8 mouse cellular contexts compared by ENCODE assay signal in the genomic region with DNA sequence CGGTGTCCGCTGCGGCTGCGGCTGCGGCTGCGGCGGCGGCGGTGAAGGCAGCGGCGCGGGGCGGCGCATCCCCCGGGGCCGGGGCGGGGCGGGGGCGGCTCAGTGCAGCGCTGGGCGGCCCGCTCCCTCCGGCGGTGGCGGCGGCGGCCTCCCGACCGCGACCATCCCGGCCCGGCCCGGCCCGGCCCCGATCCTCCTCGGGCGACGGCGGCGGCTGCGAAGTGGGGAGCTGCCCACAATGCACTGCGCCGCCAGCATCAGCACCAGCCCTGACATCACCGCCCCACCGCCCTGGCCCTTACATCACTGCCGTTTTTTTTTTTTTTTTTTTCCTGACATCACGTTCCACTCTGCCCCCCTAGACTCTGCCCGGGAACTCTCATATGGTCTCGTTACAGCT. TPM values are rescaled to one million over a fixed set of nuclear protein-coding genes. Genes with fewer than 3 reads are reported as not detected.
DNase-seq lines count a peak whose midpoint lies in the region; ATAC-seq lines count a peak whose summit lies in the region.

A gene (minus strand): TSS at position 245 of the 400 bp plus-strand sequence.

- H3K27me3 ChIP-seq in kidney, embryonic 16.5 days (ENCODE audit: insufficient read depth, low read length): peaks cover 59% of the 10 kb centered on the region
- H3K27me3 ChIP-seq in hindbrain, embryonic 11.5 days (ENCODE audit: control insufficient read depth, insufficient read depth, low read length): peaks cover 26% of the 10 kb centered on the region
- H3K27me3 ChIP-seq in limb, embryonic 10.5 days (ENCODE audit: low read depth, poor library complexity, severe bottlenecking): peaks cover 83% of the 10 kb centered on the region

- WGBS in kidney, embryonic 16.5 days: 0% methylated on average over 10 of the region's 49 CpGs
- WGBS in hindbrain, embryonic 11.5 days: 0% methylated on average over 11 of the region's 49 CpGs
- under 1% methylated on average over 34 of the region's 49 CpGs for WGBS in limb, embryonic 10.5 days

- DNase-seq in kidney, postnatal 14 days: no peak
- DNase-seq in cerebellum, adult 9-10 months: peak; percentile 71
- DNase-seq in hindbrain, embryonic 11.5 days (ENCODE audit: low spot score): peak; percentile 71
- no peak for DNase-seq in limb, embryonic 10.5 days (ENCODE audit: low spot score)
- peak; percentile 72 for DNase-seq in retina, postnatal 1 day
- no peak for DNase-seq in ovary, postnatal 36 days (ENCODE audit: low spot score)
- no peak for DNase-seq in gastrocnemius, postnatal 25 days

- H3K27ac ChIP-seq in kidney, embryonic 16.5 days (ENCODE audit: low read length): no peak within 1 kb of the TSS
- no peak within 1 kb of the TSS for H3K27ac ChIP-seq in hindbrain, embryonic 11.5 days (ENCODE audit: low read depth, low read length)
- peak within 1 kb of the TSS; percentile 42; the same call in 1 of the 2 replicates for H3K27ac ChIP-seq in limb, embryonic 10.5 days

- no peaks in the 10 kb centered on the region for H3K36me3 ChIP-seq in kidney, embryonic 16.5 days (ENCODE audit: insufficient read depth, low read length)
- H3K36me3 ChIP-seq in hindbrain, embryonic 11.5 days (ENCODE audit: control insufficient read depth, insufficient read depth, low read length): no peaks in the 10 kb centered on the region
- H3K36me3 ChIP-seq in limb, embryonic 10.5 days: no peaks in the 10 kb centered on the region

- H3K9ac ChIP-seq in kidney, embryonic 16.5 days (replicated peaks; ENCODE audit: low read length): peak within 1 kb of the TSS; percentile 25; the same call in 1 of the 2 replicates
- peak within 1 kb of the TSS; percentile 83 for H3K9ac ChIP-seq in hindbrain, embryonic 11.5 days (ENCODE audit: low read depth, low read length)

- H3K4me3 ChIP-seq in kidney, embryonic 16.5 days (ENCODE audit: low read length): peak within 1 kb of the TSS; percentile 48
- H3K4me3 ChIP-seq in hindbrain, embryonic 11.5 days (ENCODE audit: low read depth, low read length): peak within 1 kb of the TSS; percentile 66
- peak within 1 kb of the TSS; percentile 61 for H3K4me3 ChIP-seq in limb, embryonic 10.5 days

- H3K4me2 ChIP-seq in kidney, embryonic 16.5 days (replicated peaks; ENCODE audit: low read depth, low read length): peak within 1 kb of the TSS; percentile 71
- H3K4me2 ChIP-seq in hindbrain, embryonic 11.5 days (replicated peaks; ENCODE audit: low read depth, low read length): peak within 1 kb of the TSS; percentile 80

- no peaks in the 10 kb centered on the region for H3K9me3 ChIP-seq in kidney, embryonic 16.5 days (ENCODE audit: low read length)
- no peaks in the 10 kb centered on the region for H3K9me3 ChIP-seq in hindbrain, embryonic 11.5 days (ENCODE audit: control insufficient read depth, low read length)
- H3K9me3 ChIP-seq in limb, embryonic 10.5 days (replicated peaks): no peaks in the 10 kb centered on the region

- no peak for ATAC-seq in kidney, embryonic 16.5 days (ENCODE audit: low FRiP score, low TSS enrichment)
- peak; percentile 49 for ATAC-seq in hindbrain, embryonic 11.5 days (ENCODE audit: low FRiP score)

- peaks cover 14% of the 10 kb centered on the region for H3K4me1 ChIP-seq in kidney, embryonic 16.5 days (ENCODE audit: insufficient read depth, low read length)
- peaks cover 8% of the 10 kb centered on the region for H3K4me1 ChIP-seq in hindbrain, embryonic 11.5 days (replicated peaks; ENCODE audit: control insufficient read depth, insufficient read depth, low read length)
- peaks cover 24% of the 10 kb centered on the region for H3K4me1 ChIP-seq in limb, embryonic 10.5 days

RNA-seq across cellular contexts. Expression of the gene that starts here (rescaled TPM):
- 0.15 and 0.23 TPM in 2 replicates for polyA plus RNA-seq in kidney, embryonic 16.5 days (2015; fragmentation: Nextera tagmentation; extraction: Ambion mirVana)
- polyA plus RNA-seq in hindbrain, embryonic 11.5 days (2014; fragmentation: Nextera tagmentation; extraction: Ambion mirVana): 2.3 and 2.4 TPM in 2 replicates
- polyA plus RNA-seq in limb, embryonic 10.5 days (2016; fragmentation: Nextera tagmentation; extraction: Ambion mirVana): 0.09 and 0.34 TPM in 2 replicates
- 1 to 10 TPM in 1 of 2 experiments, under 1 TPM in 1; 0.77 to 1.4 TPM for total RNA-seq in gastrocnemius, postnatal 25 days (2021)

Comparison
In these comparisons a context has a peak if more than half of its experiments do, and no peak if none do; other contexts are left out.
1. DNase-seq: peak in cerebellum, adult 9-10 months (single experiment), hindbrain, embryonic 11.5 days (single experiment) and retina, postnatal 1 day (single experiment); none in kidney, postnatal 14 days (single experiment), limb, embryonic 10.5 days (single experiment), ovary, postnatal 36 days (single experiment) and gastrocnemius, postnatal 25 days (single experiment).
2. Peak in every context shown above with its lines, with median percentiles within 50 percentile points of each other: H3K4me3 ChIP-seq.